24 mouse cellular contexts compared by ENCODE assay signal in genomic region chr16:29938700-29939099, GRCm38 (mm10).
DNase-seq lines count a peak whose midpoint lies in the region; ATAC-seq and TF ChIP-seq lines count a peak whose summit lies in the region.
"Had no signal": no experiment of that assay in that cellular context is flagged by ENCODE, and none has a peak within 500 bp of the region (broad histone marks: within the 10 kb centered on the region; RNA-seq: fewer than 3 reads in every experiment).

No protein-coding gene starts in this region.

- intact Hi-C loops in gastrocnemius, adult 2 months (cut with DNase I): no loop called here
- intact Hi-C loops in gastrocnemius, postnatal 14 days (cut with DNase I; ENCODE audit: low total_unique reads): loop anchor here (5.0 to 10.0 kb wide), 2 partner anchors 36 to 204 kb away; no protein-coding TSS in a partner anchor

- H3K4me2 ChIP-seq in hindbrain, embryonic 13.5 days: no peak overlapping the region
- H3K4me2 ChIP-seq: embryonic facial prominence, embryonic 13.5 days; embryonic facial prominence, embryonic 15.5 days; forebrain, embryonic 12.5 days had no signal

- H3K27ac ChIP-seq in gastrocnemius, adult 2 months: peak overlapping the region; percentile 83; the same call in 1 of the 2 replicates
- no peak overlapping the region for H3K27ac ChIP-seq in heart, embryonic 10.5 days
- H3K27ac ChIP-seq in MEL (ENCODE audit: control insufficient read depth, low read depth, low read length): no peak overlapping the region
- H3K27ac ChIP-seq in hindbrain, embryonic 13.5 days: no peak overlapping the region
- H3K27ac ChIP-seq: embryonic facial prominence, embryonic 13.5 days; embryonic facial prominence, embryonic 15.5 days; forebrain, embryonic 10.5 days; forebrain, embryonic 12.5 days had no signal

- WGBS in heart, embryonic 10.5 days: 92% methylated on average over 9 of the region's 9 CpGs
- WGBS in hindbrain, embryonic 13.5 days: 95% methylated on average over 9 of the region's 9 CpGs

- TF ChIP-seq POLR2A in MEL (IDR thresholded peaks at IDR 0.05; ENCODE audit: control insufficient read depth in 1 of 2, insufficient read depth in 1 of 2, low read depth in 1 of 2, low read length in 2 of 2, poor library complexity in 1 of 2): no peak

- no peak overlapping the region for H3K4me3 ChIP-seq in gastrocnemius, adult 2 months
- no peak overlapping the region for H3K4me3 ChIP-seq in heart, embryonic 10.5 days
- H3K4me3 ChIP-seq in MEL (ENCODE audit: control insufficient read depth in 1 of 2, insufficient read depth in 1 of 2, low read depth in 2 of 2, low read length in 2 of 2): no peak overlapping the region
- H3K4me3 ChIP-seq in hindbrain, embryonic 13.5 days: no peak overlapping the region
- H3K4me3 ChIP-seq: embryonic facial prominence, embryonic 13.5 days; embryonic facial prominence, embryonic 15.5 days; erythroblast, embryonic 14.5 days; forebrain, embryonic 10.5 days; forebrain, embryonic 12.5 days had no signal

- H3K27me3 ChIP-seq in heart, embryonic 10.5 days (ENCODE audit: insufficient read depth, poor library complexity, severe bottlenecking): no peaks in the 10 kb centered on the region
- H3K27me3 ChIP-seq in MEL (ENCODE audit: control insufficient read depth in 1 of 2, insufficient read depth in 2 of 2, low read length in 2 of 2): peaks cover 1 to 5% of the 10 kb centered on the region in 2 experiments
- H3K27me3 ChIP-seq in hindbrain, embryonic 13.5 days: peaks cover 32% of the 10 kb centered on the region
- H3K27me3 ChIP-seq: embryonic facial prominence, embryonic 13.5 days; embryonic facial prominence, embryonic 15.5 days had no signal

- no peak overlapping the region for H3K9ac ChIP-seq in MEL (ENCODE audit: control insufficient read depth, low read depth, low read length, poor library complexity, severe bottlenecking)
- H3K9ac ChIP-seq in hindbrain, embryonic 13.5 days: no peak overlapping the region
- H3K9ac ChIP-seq: embryonic facial prominence, embryonic 13.5 days; embryonic facial prominence, embryonic 15.5 days; forebrain, embryonic 12.5 days had no signal

- H3K36me3 ChIP-seq in heart, embryonic 10.5 days: no peaks in the 10 kb centered on the region
- H3K36me3 ChIP-seq in MEL (ENCODE audit: control insufficient read depth in 1 of 2, insufficient read depth in 2 of 2, low read length in 2 of 2): no peaks in the 10 kb centered on the region
- no peaks in the 10 kb centered on the region for H3K36me3 ChIP-seq in hindbrain, embryonic 13.5 days
- H3K36me3 ChIP-seq: embryonic facial prominence, embryonic 13.5 days; embryonic facial prominence, embryonic 15.5 days; forebrain, embryonic 10.5 days; forebrain, embryonic 12.5 days; G1E had no signal

- no peak for TF ChIP-seq RAD21 in MEL (IDR thresholded peaks at IDR 0.05; ENCODE audit: low read depth, low read length)

- peaks cover 37% of the 10 kb centered on the region for H3K4me1 ChIP-seq in heart, embryonic 10.5 days
- no peaks in the 10 kb centered on the region for H3K4me1 ChIP-seq in MEL (ENCODE audit: control insufficient read depth in 1 of 2, insufficient read depth in 2 of 2, low read length in 2 of 2)
- H3K4me1 ChIP-seq in hindbrain, embryonic 13.5 days (replicated peaks): no peaks in the 10 kb centered on the region
- H3K4me1 ChIP-seq: forebrain, embryonic 12.5 days had no signal

- DNase-seq in gastrocnemius, adult 2 months: no peak
- no peak for DNase-seq in gastrocnemius, postnatal 14 days
- peak; percentile 45 for DNase-seq in heart, embryonic 10.5 days (ENCODE audit: low spot score)
- DNase-seq in heart, adult 18-20 months: no peak
- DNase-seq in MEL (ENCODE audit: low read depth, low spot score): no peak
- no peak for DNase-seq in thymus, postnatal 36 days
- DNase-seq: adrenal gland, adult 8-10 months; adrenal gland, postnatal 36 days; B cell, adult 2 months; cerebellum, adult 11-12 months; cerebellum, adult 2 months; cerebellum, adult 9-10 months; cerebellum, postnatal 10 days; cerebellum, postnatal 25 days had no signal

- no peak for ATAC-seq in hindbrain, embryonic 13.5 days (ENCODE audit: low FRiP score)
- ATAC-seq: CD4-positive, CD25-positive, alpha-beta regulatory T cell, adult 4 months; forebrain, embryonic 14.5 days; forebrain, embryonic 16.5 days had no signal

- TF ChIP-seq CTCF in gastrocnemius, adult 2 months (IDR thresholded peaks at IDR 0.05): no peak
- no peak for TF ChIP-seq CTCF in MEL (IDR thresholded peaks at IDR 0.05 in 2 of 3, conservative IDR thresholded peaks at IDR 0.05 in 1 of 3; ENCODE audit: control insufficient read depth in 1 of 3, insufficient read depth in 1 of 3, low read depth in 2 of 3, low read length in 3 of 3, poor library complexity in 1 of 3, severe bottlenecking in 1 of 3)

- no peak for TF ChIP-seq EP300 in MEL (IDR thresholded peaks at IDR 0.05; ENCODE audit: low read depth in 1 of 2, low read length in 2 of 2)

- no peaks in the 10 kb centered on the region for H3K79me2 ChIP-seq in MEL (ENCODE audit: control insufficient read depth, insufficient read depth, low read length, poor library complexity)

- H3K9me3 ChIP-seq in heart, embryonic 10.5 days: no peaks in the 10 kb centered on the region
- H3K9me3 ChIP-seq in MEL (replicated peaks; ENCODE audit: insufficient read depth, low read length): no peaks in the 10 kb centered on the region
- no peaks in the 10 kb centered on the region for H3K9me3 ChIP-seq in hindbrain, embryonic 13.5 days
- H3K9me3 ChIP-seq: embryonic facial prominence, embryonic 13.5 days; embryonic facial prominence, embryonic 15.5 days; forebrain, embryonic 10.5 days; forebrain, embryonic 12.5 days; G1E had no signal

TF ChIP-seq in MEL, 35 proteins besides CTCF, POLR2A, EP300 and RAD21:
- no peak for TF ChIP-seq GABPA (IDR thresholded peaks at IDR 0.05; ENCODE audit: low read depth, low read length)
- TF ChIP-seq MAFK (IDR thresholded peaks at IDR 0.05; ENCODE audit: borderline replicate concordance, low read depth, low read length): peak; percentile 89
TF ChIP-seq in MEL: peak in this region for 1.
